Mouse (Mus musculus): ENCODE data around the gene Slc22a17. TPM values are rescaled to one million over a fixed set of nuclear protein-coding genes. Genes with fewer than 3 reads are reported as not detected.
A peak's percentile ranks its signal among the peaks of the same experiment; 100 is the strongest.

Slc22a17 gene
- polyA plus RNA-seq, 1 experiment from 2014 or later = 136 TPM

GRCm38 (mm10) chr14:54885309-54885708 is 27.6 kb downstream of the Slc22a17 start:
- ATAC-seq (ENCODE audit: low FRiP score) (no peak), DNase-seq (ENCODE audit: low spot score) (no peak)
- H3K9me3 ChIP-seq (ENCODE audit: control insufficient read depth, low read length) = no peaks in the 10 kb centered on the region
- no peak overlapping the region for H3K27ac ChIP-seq
- H3K4me3 ChIP-seq (replicated peaks; ENCODE audit: low read length) = no peak overlapping the region
- H3K4me1 ChIP-seq (replicated peaks; ENCODE audit: control insufficient read depth, insufficient read depth, low read length) = peaks cover 21% of the 10 kb centered on the region
- 0 out of 2 replicates have a peak overlapping the region, but pooled peaks have one; percentile 90 for H3K9ac ChIP-seq
- H3K36me3 ChIP-seq (replicated peaks; ENCODE audit: control insufficient read depth, insufficient read depth) = peaks cover 16% of the 10 kb centered on the region
- H3K27me3 ChIP-seq (ENCODE audit: control insufficient read depth, insufficient read depth, low read length) = no peaks in the 10 kb centered on the region
- peak overlapping the region; percentile 81 for H3K4me2 ChIP-seq (replicated peaks)
- WGBS = 92% methylated on average over 11 of the region's 11 CpGs

GRCm38 (mm10) chr14:54884022-54884712 is 28.8 kb downstream of the Slc22a17 start:
- H3K4me2 ChIP-seq (replicated peaks) = peak overlapping the region; percentile 81
- peak overlapping the region; percentile 51 for H3K4me3 ChIP-seq (replicated peaks; ENCODE audit: low read length)
- peaks cover 21% of the 10 kb centered on the region for H3K4me1 ChIP-seq (replicated peaks; ENCODE audit: control insufficient read depth, insufficient read depth, low read length)
- H3K27ac ChIP-seq = 0 out of 2 replicates have a peak overlapping the region, but pooled peaks have one; percentile 93
- H3K9ac ChIP-seq = peak overlapping the region; percentile 90
- no peak for ATAC-seq (ENCODE audit: low FRiP score)
- no peaks in the 10 kb centered on the region for H3K27me3 ChIP-seq (ENCODE audit: control insufficient read depth, insufficient read depth, low read length)
- H3K36me3 ChIP-seq (replicated peaks; ENCODE audit: control insufficient read depth, insufficient read depth) = peaks cover 16% of the 10 kb centered on the region
- WGBS = 33% methylated on average over 21 of the region's 21 CpGs
- no peaks in the 10 kb centered on the region for H3K9me3 ChIP-seq (ENCODE audit: control insufficient read depth, low read length)
- DNase-seq (ENCODE audit: low spot score) = no peak

- H3K27me3 ChIP-seq (ENCODE audit: control insufficient read depth, insufficient read depth, low read length) = peaks cover 3% of the 10 kb centered on the region; the same call in 1 of the 2 replicates
- peaks cover 21% of the 10 kb centered on the region for H3K4me1 ChIP-seq (replicated peaks; ENCODE audit: control insufficient read depth, insufficient read depth, low read length)
- peak within 1 kb of the TSS; percentile 93 for H3K27ac ChIP-seq
- H3K9ac ChIP-seq = peak within 1 kb of the TSS; percentile 90
- 1% methylated on average over 27 of the region's 27 CpGs for WGBS
- H3K36me3 ChIP-seq (replicated peaks; ENCODE audit: control insufficient read depth, insufficient read depth) = peaks cover 16% of the 10 kb centered on the region
- ATAC-seq (ENCODE audit: low FRiP score) (peak; percentile 88), DNase-seq (ENCODE audit: low spot score) (peak; percentile 75)
- H3K4me2 ChIP-seq (replicated peaks) = peak within 1 kb of the TSS; percentile 81
- H3K4me3 ChIP-seq (replicated peaks; ENCODE audit: low read length) = peak within 1 kb of the TSS; percentile 51
- H3K9me3 ChIP-seq (ENCODE audit: control insufficient read depth, low read length) = no peaks in the 10 kb centered on the region
These were observed 29.5 kb downstream of the Slc22a17 start, which contains the start of the genes Bcl2l2 and Gm20521 for GRCm38 (mm10) chr14:54883154-54884021. Gene Bcl2l2 (plus strand): TSS chr14:54883377. Gene Gm20521 (plus strand): TSS chr14:54883441.

GRCm38 (mm10) chr14:54877048-54877715 is 35.8 kb downstream of the Slc22a17 start, which contains the start of gene Ppp1r3e:
Gene Ppp1r3e (minus strand): TSS chr14:54877550.
- DNase-seq (ENCODE audit: low spot score) (peak; percentile 57), ATAC-seq (ENCODE audit: low FRiP score) (peak; percentile 71)
- H3K36me3 ChIP-seq (replicated peaks; ENCODE audit: control insufficient read depth, insufficient read depth) = peaks cover 3% of the 10 kb centered on the region; the same call in 1 of the 2 replicates
- peak within 1 kb of the TSS; percentile 86 for H3K9ac ChIP-seq
- H3K27ac ChIP-seq = peak within 1 kb of the TSS; percentile 95
- peaks cover 6% of the 10 kb centered on the region; the same call in 1 of the 2 replicates for H3K27me3 ChIP-seq (ENCODE audit: control insufficient read depth, insufficient read depth, low read length)
- H3K4me2 ChIP-seq (replicated peaks) = peak within 1 kb of the TSS; percentile 92
- H3K4me3 ChIP-seq (replicated peaks; ENCODE audit: low read length) = peak within 1 kb of the TSS; percentile 71
- no peaks in the 10 kb centered on the region for H3K9me3 ChIP-seq (ENCODE audit: control insufficient read depth, low read length)
- H3K4me1 ChIP-seq (replicated peaks; ENCODE audit: control insufficient read depth, insufficient read depth, low read length) = peaks cover 8% of the 10 kb centered on the region; the same call in 1 of the 2 replicates
- WGBS = 1% methylated on average over 55 of the region's 61 CpGs

- peak overlapping the region; percentile 92 for H3K4me2 ChIP-seq (replicated peaks)
- H3K4me3 ChIP-seq (replicated peaks; ENCODE audit: low read length) = peak overlapping the region; percentile 71
- H3K9me3 ChIP-seq (ENCODE audit: control insufficient read depth, low read length) = no peaks in the 10 kb centered on the region
- under 1% methylated on average over 65 of the region's 72 CpGs for WGBS
- H3K27me3 ChIP-seq (ENCODE audit: control insufficient read depth, insufficient read depth, low read length) = peaks cover 6% of the 10 kb centered on the region; the same call in 1 of the 2 replicates
- ATAC-seq (ENCODE audit: low FRiP score) (peak; percentile 91), DNase-seq (ENCODE audit: low spot score) (peak; percentile 92)
- H3K4me1 ChIP-seq (replicated peaks; ENCODE audit: control insufficient read depth, insufficient read depth, low read length) = peaks cover 8% of the 10 kb centered on the region; the same call in 1 of the 2 replicates
- H3K9ac ChIP-seq = peak overlapping the region; percentile 86
- peak overlapping the region; percentile 95 for H3K27ac ChIP-seq
- H3K36me3 ChIP-seq (replicated peaks; ENCODE audit: control insufficient read depth, insufficient read depth) = peaks cover 7% of the 10 kb centered on the region
These were observed 36.3 kb downstream of the Slc22a17 start for GRCm38 (mm10) chr14:54876539-54877047.

- 2% methylated on average over 35 of the region's 36 CpGs for WGBS
- Histone ChIP-seq H3K27me3 (ENCODE audit: control insufficient read depth, insufficient read depth, low read length) (peaks cover 6% of the 10 kb centered on the region; the same call in 1 of the 2 replicates), H3K4me2 (replicated peaks) (peak overlapping the region; percentile 92), H3K36me3 (replicated peaks; ENCODE audit: control insufficient read depth, insufficient read depth) (peaks cover 7% of the 10 kb centered on the region), H3K4me1 (replicated peaks; ENCODE audit: control insufficient read depth, insufficient read depth, low read length) (peaks cover 8% of the 10 kb centered on the region; the same call in 1 of the 2 replicates), H3K4me3 (replicated peaks; ENCODE audit: low read length) (peak overlapping the region; percentile 71), H3K27ac (peak overlapping the region; percentile 95), H3K9ac (peak overlapping the region; percentile 86), H3K9me3 (ENCODE audit: control insufficient read depth, low read length) (no peaks in the 10 kb centered on the region)
- DNase-seq (ENCODE audit: low spot score) (peak; percentile 25), ATAC-seq (ENCODE audit: low FRiP score) (peak; percentile 74)
These were observed 36.9 kb downstream of the Slc22a17 start for GRCm38 (mm10) chr14:54875844-54876538.

GRCm38 (mm10) chr14:54874165-54874564 is 38.8 kb downstream of the Slc22a17 start:
- no peak for ATAC-seq (ENCODE audit: low FRiP score)
- 89% methylated on average over 3 of the region's 3 CpGs for WGBS
- peaks cover 7% of the 10 kb centered on the region for H3K36me3 ChIP-seq (replicated peaks; ENCODE audit: control insufficient read depth, insufficient read depth)

GRCm38 (mm10) chr14:54870861-54871260 is 42.1 kb downstream of the Slc22a17 start, which contains the start of gene Homez:
Gene Homez (minus strand): TSS chr14:54870961.
- Histone ChIP-seq H3K4me3 (replicated peaks; ENCODE audit: low read length) (no peak within 1 kb of the TSS), H3K36me3 (replicated peaks; ENCODE audit: control insufficient read depth, insufficient read depth) (peaks cover 7% of the 10 kb centered on the region), H3K27ac (no peak within 1 kb of the TSS), H3K9ac (no peak within 1 kb of the TSS), H3K9me3 (ENCODE audit: control insufficient read depth, low read length) (no peaks in the 10 kb centered on the region), H3K4me2 (replicated peaks) (no peak within 1 kb of the TSS), H3K27me3 (ENCODE audit: control insufficient read depth, insufficient read depth, low read length) (no peaks in the 10 kb centered on the region), H3K4me1 (replicated peaks; ENCODE audit: control insufficient read depth, insufficient read depth, low read length) (peaks cover 8% of the 10 kb centered on the region; the same call in 1 of the 2 replicates)
- ATAC-seq (ENCODE audit: low FRiP score) (no peak), DNase-seq (ENCODE audit: low spot score) (no peak)
- 88% methylated on average over 5 of the region's 5 CpGs for WGBS

More at GRCm38 (mm10) chr14:54874165-54874564, 38.8 kb downstream of the Slc22a17 start:
- peaks cover 8% of the 10 kb centered on the region; the same call in 1 of the 2 replicates for H3K4me1 ChIP-seq (replicated peaks; ENCODE audit: control insufficient read depth, insufficient read depth, low read length)
- no peak overlapping the region for H3K27ac ChIP-seq
- H3K9me3 ChIP-seq (ENCODE audit: control insufficient read depth, low read length) = no peaks in the 10 kb centered on the region
- no peak overlapping the region for H3K9ac ChIP-seq
- H3K4me2 ChIP-seq (replicated peaks) = no peak overlapping the region
- no peak overlapping the region for H3K4me3 ChIP-seq (replicated peaks; ENCODE audit: low read length)
- peaks cover 6% of the 10 kb centered on the region; the same call in 1 of the 2 replicates for H3K27me3 ChIP-seq (ENCODE audit: control insufficient read depth, insufficient read depth, low read length)
- DNase-seq (ENCODE audit: low spot score) = no peak

Data from hindbrain, embryonic 14.5 days (tissue).